Mouse (Mus musculus): ENCODE data around the gene Olfr186.
"Not testable (repeated sequence)": the region's sequence is repeated elsewhere in the genome, so short reads cannot be mapped to it uniquely, and the experiment has no call there.

Gene Olfr186

DNA sequence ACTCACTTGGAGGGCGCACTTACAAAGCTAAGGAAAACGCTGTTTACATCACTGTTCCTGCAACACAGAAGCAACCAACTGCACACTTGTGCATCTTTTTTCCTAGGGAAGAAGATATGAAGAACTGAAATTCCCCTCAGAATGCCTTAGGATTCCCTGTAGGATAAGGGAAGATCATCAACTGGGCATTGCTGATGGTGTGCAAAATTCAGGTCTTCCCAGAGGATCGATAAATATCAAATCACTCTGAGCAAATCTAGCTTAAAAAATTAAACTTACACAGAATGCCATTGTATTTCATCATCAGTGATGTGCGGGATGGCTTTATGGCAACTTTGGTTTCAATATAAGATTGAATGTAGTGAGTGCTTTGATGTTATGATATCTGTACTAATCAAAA is at the start of gene Olfr186:
TSS of gene Olfr186 (minus strand) at position 101 of the 400 bp plus-strand sequence.
- DNase-seq (ENCODE audit: low spot score): no peak

DNA sequence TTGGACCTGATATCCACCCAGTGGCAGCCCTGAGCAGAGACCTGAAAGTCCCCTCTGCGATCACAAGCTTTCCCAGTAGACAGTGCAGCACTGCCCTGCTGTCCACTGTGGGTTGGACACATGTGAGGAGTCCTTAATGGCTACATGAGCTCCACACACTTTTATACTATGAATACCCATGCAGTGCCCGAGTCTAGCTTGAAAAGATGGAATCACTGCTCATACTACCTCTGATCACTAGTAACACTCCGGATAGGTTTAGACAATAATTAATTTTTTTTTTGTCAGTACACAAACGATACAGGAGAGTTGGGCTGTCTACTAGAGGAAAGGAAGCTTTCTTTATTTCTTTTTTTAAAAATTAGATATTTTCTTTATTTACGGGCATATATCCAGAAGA is 47.8 kb upstream of the Olfr186 start, which contains the start of gene Olfr190:
TSS of gene Olfr190 (minus strand) at position 101 of the 400 bp plus-strand sequence.
- no peak for DNase-seq (ENCODE audit: low spot score)

DNA sequence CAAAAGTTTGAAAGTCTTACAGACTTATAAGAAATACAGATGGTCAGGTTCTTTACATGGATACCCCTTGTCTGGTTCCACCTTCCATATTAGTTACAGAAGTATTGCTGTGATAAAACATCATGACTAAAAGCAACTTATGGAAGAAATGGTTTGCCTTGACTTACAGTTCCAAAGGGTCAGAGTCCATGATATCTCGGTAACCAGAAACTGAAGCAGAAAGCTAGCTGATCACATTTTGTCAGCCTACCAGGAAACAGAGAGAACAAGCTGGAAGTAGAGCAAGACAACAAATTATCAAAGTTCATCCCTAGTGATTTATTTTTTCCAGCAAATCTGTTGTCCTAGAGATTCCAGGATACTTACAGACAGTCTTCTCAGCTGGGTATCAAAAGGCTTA is 43.4 kb upstream of the Olfr186 start:
- DNase-seq (ENCODE audit: low spot score): no peak

DNA sequence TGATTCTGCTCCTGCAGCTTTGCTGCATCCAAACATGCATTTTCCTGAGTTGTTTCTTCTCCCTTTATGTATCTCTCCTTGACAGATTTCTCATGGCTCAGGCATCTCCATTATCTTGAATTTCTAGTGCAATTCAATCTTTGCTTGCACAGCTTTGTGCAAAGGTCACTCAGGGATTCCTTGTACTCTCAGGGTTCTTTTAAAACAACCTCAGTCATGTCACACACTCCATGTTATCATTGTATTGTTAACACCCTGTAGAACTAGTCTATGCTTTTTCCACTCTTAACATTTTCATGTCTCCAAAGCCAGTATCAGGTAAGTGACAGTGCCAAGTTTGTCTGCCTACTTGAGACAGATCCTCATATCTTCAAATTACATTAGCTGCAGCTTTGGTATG is 41.7 kb upstream of the Olfr186 start:
- no peak for DNase-seq (ENCODE audit: low spot score)

DNA sequence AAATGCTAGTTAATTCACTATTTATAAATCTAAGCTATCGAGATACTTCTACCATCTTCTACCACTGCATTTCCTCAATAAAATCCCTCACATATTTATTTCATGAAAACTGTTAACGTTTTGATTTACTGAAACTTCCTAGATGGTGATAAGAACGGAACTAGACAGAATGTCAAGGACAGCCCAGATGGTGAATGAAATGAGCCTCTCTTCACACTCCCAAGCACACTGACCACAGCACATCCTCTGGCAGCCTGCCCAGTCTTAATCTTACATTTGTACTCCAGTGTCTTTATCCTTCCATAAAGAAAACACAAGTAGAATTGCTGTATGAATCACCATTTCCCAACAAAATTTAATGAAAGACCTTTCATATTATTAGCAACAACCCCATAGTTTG is 32.3 kb upstream of the Olfr186 start:
- not testable (repeated sequence) for DNase-seq (ENCODE audit: low spot score)

DNA sequence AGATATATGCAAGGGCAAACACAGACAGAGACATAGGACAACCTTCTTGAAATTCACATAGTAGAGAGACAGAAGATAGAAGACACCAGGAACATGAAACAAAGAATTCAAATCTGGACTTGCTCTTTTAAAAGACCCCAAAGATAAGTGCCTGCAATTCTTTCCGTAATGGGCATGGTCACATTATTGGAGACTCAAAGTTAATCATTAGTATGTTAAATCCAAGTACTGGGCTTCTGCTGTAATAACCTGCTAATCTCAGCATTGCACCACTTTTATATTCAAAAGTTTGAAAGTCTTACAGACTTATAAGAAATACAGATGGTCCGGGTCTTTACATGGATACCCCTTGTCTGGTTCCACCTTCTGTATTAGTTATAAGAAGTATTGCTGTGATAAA is 19.2 kb upstream of the Olfr186 start:
- DNase-seq (ENCODE audit: low spot score): not testable (repeated sequence)

DNA sequence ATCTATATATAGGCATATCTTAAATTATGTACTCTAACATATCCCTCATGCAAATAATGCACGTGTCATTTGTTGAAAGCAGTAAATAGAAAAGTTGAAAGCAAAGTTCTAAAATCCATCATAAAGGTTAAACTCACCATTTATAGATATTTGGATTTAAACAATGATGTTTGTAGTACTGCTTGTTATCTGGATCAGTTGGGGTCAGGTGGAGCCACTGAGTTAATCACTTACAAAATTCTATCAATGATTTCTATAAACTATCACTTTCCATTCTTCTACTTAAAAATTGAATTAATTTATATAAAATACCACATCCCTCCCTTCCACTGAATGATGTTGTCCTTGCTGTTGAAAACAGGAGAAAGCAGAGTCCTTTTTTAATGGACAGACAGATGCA is 18.8 kb upstream of the Olfr186 start:
- no peak for DNase-seq (ENCODE audit: low spot score)

DNA sequence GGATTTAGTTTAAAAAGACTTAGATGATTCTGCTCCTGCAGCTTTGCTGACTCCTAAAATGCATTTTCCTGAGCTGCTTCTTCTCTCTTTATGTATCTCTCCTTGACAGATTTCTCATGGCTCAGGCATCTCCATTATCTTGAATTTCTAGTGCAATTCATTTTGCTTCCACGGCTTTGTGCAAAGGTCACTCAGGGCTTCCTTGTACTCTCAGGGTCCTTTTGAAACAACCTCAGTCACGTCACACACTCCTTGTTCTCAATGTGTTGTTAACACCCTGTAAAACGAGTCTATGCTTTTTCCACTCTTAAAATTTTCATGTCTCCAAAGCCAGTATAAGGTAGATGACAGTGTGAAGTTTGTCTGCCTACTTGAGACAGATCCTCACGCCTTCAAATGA is 17.5 kb upstream of the Olfr186 start:
- DNase-seq (ENCODE audit: low spot score): no peak

DNA sequence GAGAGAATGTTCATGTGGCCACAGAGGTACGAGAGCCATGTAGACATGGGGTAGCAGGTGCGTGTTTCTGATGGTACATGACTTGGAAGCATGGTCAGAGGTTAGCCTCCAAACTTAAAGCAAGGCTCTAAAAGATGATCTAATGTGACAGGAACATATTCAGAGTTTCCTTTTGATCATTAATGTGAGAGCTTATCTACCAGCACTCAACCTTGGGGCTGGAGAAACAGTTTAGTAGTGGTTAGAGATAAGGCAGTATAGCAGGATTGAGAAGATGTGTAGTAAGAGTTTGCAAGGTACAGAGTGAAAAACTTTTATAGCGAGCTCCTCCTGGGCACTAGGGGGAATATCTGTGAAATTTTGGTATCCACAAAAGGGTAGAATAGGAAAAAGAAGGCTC is 15.7 kb upstream of the Olfr186 start:
- no peak for DNase-seq (ENCODE audit: low spot score)

DNA sequence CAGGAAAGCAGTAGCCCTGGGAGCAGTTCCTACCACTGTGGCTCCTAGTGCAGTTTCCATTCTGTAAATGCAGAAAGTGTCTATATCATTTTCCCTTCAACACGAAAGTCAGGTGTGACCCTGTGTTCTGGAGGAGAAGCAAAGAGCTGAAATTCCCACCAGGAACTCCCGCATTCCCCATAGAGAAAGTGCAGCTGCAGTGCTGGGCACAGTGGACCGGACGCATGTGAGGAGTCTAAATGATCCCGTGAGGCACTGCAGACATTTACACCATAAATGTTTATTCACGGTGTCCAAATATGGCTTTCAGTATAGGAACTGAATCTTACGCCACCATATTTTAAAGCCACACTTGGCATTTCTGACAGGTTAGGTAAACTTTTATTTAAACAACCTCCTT is 9.6 kb upstream of the Olfr186 start, which contains the start of gene Olfr187:
TSS of gene Olfr187 (minus strand) at position 58 of the 400 bp plus-strand sequence.
- no peak for DNase-seq (ENCODE audit: low spot score)

DNA sequence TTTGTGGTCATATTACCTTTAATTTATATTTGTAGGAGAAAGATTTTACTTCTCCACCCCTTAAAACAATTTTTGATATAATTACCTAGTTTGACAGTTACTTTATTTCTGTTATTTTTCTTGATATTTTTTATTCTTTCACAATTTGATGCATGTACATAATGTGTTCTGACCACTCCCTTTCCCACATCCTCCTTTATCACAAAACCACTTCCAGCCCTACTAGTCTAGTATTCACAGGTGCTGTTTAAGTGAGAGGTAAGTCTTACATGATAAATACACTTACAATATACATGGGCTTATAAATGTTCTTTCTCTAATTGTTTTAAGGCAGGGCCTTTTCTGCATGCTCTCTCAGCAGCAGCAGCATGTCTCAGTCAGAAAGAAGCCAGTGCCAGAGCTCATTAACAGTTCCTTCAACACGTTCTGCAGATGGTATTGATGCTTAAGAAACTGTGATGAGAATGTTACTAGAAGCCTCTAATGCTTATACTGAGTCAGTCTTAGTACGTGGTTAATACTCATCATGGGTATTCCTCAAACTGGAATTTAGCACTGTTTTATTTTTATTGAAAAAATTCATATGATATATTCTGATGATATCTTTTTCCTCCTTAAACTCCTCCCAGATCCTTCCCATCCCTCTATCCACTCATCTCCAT is 16.6 kb downstream of the Olfr186 start:
- no peak for DNase-seq (ENCODE audit: low spot score)

DNA sequence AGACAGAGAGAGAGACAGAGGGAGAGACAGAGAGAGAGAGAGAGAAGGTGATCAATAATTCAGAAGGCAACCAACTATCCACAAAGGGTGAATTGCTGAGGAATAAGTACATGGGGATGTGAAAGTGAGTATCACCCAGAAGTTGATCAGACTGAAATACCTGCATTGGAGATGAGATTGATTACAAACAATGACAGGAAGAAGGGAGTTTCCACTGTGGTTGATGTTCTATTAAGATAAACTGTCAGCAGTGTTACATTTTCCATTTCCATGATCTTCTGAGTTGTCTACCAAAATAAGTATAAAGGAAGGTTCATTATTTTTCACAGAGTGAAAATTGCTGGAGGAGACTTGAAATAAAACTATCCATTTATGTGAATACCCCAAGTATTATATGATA is 22.9 kb downstream of the Olfr186 start:
- no peak for DNase-seq (ENCODE audit: low spot score)

DNA sequence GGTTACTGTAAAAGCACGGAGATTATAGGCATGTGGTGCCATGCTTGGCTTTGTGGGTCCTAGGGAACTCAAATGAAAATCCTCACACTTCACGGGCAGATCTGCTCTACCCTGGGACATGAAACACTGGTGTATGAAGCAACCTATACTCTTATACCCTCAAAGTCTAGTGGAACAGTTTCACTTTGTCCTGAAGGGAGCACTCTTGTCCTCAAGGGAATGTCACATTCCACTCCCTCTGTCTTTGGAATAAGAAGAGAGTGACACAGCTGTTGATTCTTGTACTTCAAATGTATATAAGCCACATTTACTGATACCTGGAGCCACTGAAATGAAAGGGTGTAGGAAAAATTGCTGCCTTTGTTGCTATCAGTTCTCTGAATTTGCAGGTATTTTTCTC is 35.0 kb downstream of the Olfr186 start, which contains the start of gene Olfr183:
TSS of gene Olfr183 (plus strand) at position 301 of the 400 bp plus-strand sequence.
- no peak for DNase-seq (ENCODE audit: low spot score)

All from MN1 (cell line).